Mouse (Mus musculus): ENCODE measurements around the gene Dmkn.

The Dmkn gene

DNA sequence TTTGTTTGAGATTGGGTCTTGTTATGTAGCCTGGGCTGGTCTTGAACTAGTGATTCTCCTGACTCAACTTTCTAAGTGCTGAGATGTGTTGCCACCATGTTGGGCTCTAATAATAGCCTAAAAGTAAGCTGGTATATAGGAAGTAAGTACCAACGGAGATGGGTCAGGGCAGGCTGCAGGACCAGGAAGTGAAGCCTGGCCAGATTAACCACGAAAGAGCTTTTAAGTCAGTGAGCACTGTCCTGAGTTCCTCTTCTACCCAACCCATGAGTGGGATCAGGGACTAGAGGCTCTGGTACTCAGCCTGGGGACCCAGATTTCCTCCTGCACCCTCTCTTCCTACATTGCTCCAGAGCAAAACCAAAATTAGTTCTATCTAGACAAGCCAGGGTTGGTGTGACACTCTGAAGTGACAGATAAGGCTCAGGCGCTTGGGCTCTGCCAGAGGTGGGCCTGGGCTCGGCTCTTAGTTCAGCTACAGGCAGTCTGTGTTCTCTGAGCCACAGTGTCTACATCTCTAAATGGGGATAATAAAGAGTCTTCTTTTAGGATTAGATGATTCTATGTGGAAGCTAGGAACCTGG is 1.7 kb upstream of the Dmkn start:
- DNase-seq (ENCODE audit: low read depth, low spot score), result no peak

DNA sequence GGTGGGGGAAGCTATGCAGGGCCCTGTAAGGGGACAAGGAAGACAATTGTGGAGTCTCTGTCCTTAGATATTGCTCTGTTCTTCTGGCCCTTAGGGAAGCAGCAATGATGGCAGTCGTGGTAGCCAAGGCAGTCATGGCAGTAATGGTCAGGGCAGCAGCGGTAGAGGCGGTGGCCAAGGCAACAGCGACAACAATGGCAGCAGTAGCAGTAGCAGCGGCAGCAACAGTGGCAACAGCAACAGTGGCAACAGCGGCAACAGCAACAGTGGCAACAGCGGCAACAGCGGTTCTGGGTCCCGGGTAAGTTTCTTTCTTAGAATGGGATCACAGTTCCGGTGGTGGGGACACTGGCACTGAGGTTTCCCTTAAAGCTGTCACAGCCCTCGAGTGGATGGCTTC is 1.6 kb downstream of the Dmkn start:
- DNase-seq (ENCODE audit: low read depth, low spot score), result no peak

DNA sequence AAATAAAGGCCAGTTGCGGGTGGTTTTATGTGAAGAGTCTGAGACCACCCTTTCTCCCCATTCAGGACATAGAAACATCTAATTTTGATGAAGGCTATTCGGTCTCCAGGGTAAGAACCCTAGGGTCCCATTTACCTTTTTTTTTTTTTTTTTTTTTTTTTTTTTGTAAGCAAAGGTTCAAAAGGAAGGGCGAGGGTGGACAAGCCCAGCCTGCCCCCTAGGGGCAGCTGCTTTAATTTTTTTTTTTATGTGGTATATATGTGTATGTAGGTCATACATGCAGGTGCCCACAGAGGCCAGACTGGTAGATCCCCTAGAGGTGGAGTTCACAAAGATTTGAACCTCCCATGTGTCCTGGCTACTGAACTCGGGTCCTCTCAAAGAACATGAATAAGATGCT is 2.9 kb downstream of the Dmkn start:
- DNase-seq (ENCODE audit: low read depth, low spot score), result no peak

DNA sequence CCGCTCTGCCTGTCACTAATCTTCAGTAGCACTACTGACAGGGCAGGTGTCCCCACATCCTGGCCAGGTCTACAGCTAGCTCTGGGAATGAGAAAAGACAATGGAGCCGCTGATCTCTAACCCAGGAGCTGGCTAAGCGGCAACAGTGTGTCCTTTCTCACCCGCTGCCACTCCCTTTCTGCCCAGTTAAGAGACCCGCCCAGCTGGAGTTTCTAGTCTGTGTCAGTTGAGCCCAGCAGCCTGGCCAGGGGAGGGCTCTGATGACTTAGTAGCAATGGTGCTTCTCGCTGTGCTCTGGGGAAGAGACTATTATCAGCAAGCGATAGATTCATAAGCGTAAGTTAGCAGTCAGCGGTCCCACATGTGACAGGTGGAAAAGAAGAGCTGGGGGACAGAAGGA is 5.7 kb downstream of the Dmkn start:
- no peak for DNase-seq (ENCODE audit: low read depth, low spot score)

DNA sequence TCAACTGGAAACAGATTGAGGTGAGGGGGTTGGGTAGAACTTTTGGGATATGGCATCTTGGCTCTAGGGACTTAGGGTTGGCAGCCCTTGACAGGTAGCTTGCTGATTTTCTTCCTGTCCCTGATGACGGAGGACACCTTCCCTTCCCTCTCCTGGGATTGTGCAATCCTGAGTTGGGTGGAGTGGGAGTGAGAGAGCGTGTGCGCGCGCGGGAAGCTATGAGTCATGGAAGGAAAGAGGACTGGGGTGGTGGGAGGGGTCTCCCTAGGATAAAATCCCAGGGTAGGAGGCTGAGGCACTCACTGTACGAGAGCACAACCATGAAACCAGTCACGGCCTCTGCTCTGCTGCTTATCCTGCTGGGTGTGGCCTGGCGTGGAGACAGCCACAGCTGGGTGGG is 12.5 kb downstream of the Dmkn start:
- DNase-seq (ENCODE audit: low read depth, low spot score), result no peak

DNA sequence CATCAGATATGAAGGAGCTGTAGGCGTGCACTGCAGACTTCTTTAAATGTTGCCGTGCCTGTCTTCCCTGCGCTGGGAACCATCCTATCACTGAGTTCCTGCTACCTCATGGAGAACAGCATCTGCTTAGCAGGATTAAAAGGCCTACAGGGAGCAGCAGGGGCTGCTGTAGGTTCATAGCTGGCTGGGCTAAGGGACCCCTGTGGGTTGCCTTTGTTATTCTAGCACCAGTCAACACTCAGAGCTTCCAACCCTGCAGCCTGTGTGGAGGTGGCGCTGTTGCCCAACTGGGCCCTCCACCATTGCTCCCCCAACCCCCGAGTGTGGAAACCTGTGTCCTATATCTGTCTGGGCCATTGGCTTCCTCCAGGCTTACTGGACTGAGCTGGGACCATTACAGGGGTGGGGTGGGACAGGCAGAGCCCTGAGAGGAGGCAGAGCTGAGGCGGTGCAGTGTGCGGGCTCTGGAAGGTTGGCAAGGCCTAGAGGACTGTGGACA is 13.6 kb downstream of the Dmkn start:
- DNase-seq (ENCODE audit: low read depth, low spot score), result no peak

DNA sequence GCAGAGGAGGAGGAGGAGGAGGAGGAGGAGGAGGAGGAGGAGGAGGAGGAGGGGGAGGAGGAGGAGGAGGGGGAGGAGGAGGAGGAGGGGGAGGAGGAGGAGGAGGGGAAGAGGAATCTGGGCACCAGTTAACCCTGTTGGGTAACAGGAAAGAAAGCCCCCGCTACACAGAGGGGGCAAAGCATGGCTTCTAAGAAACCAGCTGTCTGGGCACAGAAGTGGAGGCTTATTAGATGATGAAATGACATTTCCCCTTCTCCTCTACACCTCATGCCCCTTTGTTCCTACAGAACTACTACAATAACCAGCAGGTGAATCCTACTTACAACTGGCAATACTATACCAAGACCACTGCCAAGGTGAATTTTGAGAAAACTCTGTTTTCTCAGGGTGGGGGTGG is 14.4 kb downstream of the Dmkn start:
- no peak for DNase-seq (ENCODE audit: low read depth, low spot score)

DNA sequence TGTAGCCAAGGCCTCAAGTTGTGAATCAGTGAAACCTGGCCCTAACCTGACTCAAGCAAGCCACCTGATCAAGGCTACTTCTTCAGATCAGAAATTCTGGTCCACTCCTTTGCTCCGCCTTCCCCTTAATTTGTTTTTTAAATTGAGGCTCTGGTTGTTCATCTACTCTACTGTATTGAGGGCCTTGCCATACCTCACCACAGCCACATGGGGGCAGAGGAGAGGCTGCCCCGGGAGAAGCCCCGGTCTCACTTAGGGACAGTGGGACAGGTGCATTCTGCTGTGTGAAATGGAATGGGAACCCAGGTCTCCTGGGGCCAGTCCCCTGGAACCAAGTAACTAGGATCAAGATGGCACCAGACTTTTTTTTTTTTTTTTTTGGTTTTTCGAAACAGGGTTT is 18.2 kb downstream of the Dmkn start:
- DNase-seq (ENCODE audit: low read depth, low spot score), result no peak

DNA sequence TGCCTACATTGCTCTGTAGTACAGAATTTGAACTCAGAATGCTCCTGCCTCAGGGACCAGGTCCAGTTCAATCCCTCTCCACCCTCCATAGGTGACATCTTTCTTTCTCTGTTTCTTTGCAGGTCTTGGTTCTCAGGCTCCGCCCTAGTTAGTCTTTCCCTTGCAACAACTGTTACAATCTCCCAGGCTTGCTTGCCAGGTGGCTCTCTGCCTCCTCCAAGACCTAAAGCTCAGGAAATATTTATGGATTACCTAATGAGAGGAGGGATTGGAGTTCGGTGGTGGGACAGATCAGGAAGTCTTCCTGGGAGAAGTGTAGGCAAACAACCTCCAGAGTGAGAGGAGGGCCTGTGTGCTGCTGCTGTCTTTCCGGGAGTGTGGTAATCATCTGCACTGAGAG is 19.1 kb downstream of the Dmkn start:
- no peak for DNase-seq (ENCODE audit: low read depth, low spot score)

DNA sequence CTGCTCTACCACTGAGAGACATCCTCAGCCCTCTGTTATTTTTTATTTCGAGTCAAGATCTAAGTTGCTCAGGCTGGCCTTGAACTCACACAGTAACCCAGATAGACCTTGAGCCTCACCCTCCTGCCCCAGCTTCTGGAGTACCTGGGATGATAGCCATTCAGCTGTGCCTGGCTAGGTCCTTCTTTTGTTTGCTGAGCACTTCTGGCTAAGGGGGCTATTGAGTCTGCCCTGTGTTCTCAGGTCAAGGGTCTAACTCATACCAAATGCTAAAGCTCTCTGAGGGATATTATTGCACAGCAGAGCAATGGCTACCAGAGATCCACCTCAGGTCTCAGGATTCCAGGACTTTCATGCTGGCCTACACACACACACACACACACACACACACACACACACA is 21.6 kb downstream of the Dmkn start:
- no peak for DNase-seq (ENCODE audit: low read depth, low spot score)

DNA sequence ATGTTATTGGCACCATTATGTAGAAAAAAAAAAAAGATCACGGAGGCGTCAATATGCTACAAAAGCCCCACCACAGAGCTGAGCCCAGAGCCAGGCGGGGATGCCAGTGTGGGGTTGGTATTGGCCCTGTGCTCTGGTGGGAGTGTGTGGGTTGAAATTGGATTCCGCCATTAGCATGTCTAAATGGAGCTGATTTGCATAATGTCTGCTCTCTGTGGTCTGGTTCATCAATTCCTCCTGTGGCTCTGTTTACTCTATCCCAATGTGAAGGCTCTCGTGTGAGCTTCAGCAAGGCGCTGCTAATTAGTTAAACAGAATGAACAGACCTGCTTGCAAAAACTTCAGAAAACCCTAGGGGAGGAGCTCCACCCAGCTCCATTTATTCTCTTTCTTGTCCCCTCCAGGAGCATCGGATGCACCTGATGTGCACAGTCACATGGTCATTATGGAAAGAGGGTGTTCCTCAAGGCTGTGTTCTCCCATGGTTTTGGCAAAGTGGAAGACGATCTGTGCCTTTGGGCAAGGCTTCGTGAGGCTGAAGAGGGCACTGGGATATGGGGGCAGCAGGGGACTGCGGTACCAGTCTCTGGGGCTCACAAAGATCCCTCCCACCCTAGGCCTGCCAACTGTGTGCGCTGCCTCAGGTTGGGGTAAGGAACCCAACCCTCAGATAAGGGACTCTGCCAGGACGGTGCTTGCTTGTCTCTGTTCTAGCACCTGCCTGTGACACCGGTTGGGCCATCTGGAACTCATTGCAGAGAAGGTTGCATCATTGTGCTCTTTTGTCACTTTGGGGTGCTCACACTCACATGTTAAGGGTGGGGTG is 22.4 kb downstream of the Dmkn start:
- DNase-seq (ENCODE audit: low read depth, low spot score), result no peak

DNA sequence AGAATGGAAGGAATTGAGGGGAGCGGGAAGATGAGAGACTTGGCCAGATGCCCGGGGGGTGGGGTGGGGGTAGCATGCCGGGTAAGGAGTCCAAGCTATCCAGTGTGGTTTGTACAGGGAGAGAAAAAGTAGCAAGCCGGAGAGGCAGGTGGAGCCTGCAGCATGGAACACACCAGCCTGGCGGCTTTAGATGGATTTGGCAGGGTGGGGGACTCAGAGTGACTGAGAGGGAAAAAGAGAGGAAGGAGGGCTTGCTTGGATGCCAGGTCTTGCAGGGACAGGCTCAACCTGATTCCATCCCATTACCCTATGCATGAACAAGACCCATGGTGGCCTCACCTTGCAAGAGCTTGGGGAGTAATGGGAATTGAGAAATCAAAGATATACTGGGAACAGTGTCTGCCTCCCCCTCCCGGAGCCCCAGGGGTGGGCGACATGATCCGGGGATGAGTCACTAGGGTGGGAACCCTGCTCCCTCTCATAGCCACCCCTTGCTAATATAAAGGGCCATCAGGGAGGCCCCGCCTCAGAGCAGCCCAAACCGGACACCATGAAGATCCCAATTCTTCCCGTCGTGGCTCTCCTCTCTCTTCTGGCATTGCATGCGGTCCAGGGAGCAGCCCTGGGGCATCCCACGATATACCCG is 23.9 kb downstream of the Dmkn start, which contains the start of gene Krtdap:
Gene Krtdap (plus strand): TSS at position 520 of the 646 bp plus-strand sequence.
- no peak for DNase-seq (ENCODE audit: low read depth, low spot score)

DNA sequence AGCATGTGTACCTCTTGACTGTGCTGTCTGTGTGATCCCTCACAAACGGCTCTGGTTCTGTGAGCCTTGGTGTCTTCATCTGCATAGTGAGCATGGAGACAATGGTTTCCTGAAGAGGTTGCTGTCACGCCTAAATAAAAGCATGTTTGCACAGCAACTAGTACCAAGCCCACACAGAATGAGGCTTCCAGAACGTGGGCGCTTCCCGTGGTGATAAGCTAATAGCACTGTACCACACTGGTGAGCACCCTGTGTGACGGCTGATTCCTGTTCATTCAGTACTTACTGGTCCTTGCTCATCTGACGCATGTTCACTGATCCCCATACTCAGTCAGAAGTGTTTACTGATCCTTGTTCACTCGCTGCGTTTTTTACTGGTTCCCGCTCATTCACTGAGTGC is 26.6 kb downstream of the Dmkn start:
- no peak for DNase-seq (ENCODE audit: low read depth, low spot score)

DNA sequence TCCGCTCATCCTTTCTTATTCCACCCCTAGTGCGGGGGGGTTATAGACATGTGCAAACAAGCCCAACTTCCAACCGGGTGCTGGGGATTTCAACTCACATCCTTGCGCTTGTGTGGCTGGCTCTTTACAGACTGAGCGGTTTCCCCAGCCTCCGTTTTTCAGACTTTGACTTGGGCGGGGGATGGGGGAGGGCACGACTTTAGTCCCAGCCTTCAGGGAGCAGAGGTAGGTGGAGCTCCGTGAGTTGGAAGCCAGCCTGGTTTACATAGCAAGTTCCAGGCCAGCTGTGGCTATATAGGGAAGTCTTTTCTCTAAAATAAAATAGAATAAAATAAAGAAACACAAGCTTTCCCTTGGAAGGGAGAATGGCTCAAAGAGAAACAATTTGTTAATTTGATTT is 28.4 kb downstream of the Dmkn start:
- no peak for DNase-seq (ENCODE audit: low read depth, low spot score)

DNA sequence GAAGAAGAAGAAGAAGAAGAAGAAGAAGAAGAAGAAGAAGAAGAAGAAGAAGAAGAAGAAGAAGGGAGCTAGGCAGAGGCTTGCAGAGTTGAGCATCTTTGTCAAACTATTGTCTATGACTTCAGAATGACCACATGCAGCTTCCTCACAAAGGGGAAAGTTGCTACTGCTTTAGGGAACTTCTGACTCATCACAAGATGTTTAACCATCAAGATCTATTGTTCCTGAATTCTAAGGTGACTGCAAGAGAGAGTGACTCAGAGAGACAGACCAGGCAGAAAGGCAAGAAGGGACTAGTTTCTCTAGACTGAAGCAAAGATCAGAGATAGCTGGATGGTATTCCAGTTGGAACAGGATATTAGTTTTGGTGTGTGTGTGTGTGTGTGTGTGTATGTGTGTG is 31.4 kb downstream of the Dmkn start:
- DNase-seq (ENCODE audit: low read depth, low spot score), result no peak

DNA sequence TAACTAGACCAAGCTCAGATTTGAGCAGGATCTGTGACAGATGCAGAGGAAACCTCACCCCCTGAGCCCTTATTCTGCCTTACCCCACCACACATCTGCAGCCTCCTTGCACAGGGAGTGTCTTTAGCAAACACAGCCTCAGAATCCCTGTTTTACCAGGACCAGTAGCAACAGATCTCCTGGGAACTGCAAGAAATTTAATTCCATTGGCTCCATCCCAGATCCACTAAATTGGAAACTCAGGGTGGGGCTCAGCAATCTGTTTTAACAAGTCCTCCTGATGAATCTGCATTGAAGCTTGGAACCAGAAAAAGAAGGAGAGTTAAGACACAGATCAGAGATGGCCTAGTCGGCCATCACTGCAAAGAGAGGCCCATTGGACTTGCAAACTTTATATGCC is 33.2 kb downstream of the Dmkn start:
- DNase-seq (ENCODE audit: low read depth, low spot score), result no peak

DNA sequence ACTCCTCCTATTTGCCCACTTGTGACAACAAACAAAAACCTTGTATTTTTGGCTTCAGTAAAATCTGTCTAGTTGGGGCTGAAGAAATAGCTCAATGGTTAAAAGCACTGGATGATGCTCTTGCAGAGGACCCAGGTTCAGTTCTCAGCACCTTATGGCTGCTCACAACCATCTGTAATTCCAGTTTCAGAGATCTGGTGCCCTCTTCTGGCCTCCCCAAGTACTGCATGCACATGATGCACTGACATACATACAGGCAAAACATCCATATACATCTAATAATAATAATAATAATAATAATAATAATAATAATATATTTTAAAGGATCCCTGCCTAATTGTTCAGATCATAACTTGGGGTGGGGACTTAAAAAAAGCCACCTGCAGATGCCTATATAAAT is 37.1 kb downstream of the Dmkn start:
- DNase-seq (ENCODE audit: low read depth, low spot score), result no peak

DNA sequence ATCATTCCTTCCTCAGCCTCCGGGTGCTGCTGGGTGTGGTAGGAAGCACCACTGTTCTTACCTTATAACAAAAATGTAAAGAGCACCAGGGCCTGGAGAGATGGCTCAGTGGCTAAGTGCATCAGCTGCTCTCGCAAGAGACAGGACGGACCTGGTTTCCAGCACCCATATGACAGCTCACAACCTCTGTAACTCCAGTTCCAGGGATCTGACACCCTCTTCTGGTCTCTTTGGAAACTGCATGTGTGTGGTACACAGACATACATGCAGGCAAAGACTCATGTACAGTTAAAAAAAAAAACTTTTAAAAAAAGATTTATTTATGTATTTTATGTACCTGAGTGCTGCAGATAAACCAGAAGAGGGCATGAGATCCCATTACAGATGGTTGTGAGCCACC is 39.7 kb downstream of the Dmkn start:
- no peak for DNase-seq (ENCODE audit: low read depth, low spot score)

DNA sequence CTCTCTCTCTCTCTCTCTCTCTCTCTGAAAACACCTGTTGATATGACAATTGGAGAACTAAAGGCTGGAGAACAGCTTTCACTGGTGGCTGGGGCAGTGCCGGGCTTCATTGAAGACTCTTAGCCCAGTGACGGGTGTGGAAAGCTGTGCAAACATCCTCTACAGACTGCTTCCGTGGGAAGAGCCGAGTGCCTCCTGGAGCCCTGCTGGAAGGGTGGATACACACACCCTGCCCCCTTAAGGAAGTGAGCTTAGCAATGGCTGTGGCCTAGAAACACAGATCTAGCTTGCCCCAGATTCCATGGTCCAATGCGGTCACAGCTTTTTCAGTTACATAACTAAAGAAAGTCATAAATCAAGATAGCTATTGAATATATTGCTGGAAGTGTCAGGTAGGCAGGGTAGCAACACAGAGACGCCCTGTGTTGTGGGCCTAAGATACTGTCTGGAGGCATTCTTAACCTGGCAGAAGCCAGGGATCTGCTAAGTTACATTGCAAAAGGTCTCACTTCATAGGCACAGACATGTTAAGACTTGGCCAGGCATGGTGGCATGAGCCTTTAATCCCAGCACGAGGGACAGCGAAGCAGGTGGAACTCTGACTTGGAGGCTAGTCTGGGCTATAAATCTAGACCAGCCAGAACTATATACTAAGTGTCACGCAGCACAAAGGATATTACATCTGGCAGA is 40.6 kb downstream of the Dmkn start:
- DNase-seq (ENCODE audit: low read depth, low spot score), result no peak

DNA sequence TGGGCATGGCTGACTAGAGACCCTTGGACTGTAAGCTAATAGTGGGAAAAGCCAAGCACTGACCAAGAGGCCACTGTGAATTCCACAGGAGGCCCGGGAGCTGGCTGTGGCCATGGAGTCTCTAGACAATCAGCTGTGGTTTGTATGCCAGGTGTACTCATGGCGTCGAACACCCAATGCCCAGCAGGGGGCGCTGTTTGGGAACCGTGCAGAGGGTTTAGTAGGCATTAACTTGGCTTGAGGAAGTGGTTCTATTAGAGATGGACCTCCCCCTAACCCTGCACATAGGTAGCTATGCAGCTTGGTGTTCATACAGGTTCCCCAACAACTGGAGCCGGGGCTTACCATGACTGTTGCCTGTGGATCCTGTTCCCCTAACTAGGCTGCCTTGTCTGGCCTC is 42.4 kb downstream of the Dmkn start:
- DNase-seq (ENCODE audit: low read depth, low spot score), result peak; percentile 34

DNA sequence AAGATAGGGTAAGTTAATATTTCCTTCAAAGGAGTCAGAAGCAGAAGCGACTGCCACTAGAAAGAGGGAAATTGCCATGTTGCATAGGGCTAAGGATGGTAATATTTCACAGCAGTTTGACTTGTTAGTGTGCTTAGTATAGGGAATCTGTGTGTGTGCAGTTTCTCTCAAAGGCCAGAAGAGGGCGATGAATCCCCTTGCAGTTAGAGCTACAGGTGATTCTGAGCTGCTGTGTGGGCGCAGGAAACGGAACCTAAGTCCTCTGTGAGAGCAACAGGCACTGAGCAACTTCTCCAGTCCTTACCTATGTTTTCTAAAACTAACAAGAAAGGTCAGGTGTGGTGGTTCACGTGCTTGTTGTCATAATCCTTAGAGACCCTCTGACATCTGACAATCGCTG is 46.8 kb downstream of the Dmkn start:
- no peak for DNase-seq (ENCODE audit: low read depth, low spot score)

DNA sequence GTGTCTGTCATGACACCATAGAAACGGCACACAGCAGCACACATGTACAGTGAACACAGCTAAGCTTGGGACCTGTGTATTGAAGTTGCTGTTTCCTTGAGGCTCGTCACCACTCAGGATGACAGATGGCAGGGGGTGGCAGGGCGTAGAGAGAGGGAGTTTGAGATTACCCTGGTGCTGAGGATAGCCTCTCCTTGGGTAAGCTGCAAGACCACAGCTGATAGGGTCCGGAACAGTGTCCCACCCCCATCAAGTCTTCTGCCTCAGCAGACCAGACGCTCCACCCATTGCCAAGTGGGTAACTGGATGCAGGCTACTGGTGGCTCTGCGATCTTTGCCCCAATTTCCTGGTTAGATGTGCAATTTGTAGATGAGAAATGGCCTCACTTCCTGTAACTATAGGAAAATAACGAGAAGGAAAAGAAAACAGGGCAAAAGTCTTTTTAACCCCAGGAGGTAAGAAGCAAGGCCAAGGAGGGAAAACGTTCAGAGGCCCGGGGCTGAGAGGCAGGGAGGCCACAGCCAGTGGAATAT is 48.3 kb downstream of the Dmkn start:
- no peak for DNase-seq (ENCODE audit: low read depth, low spot score)

Data from mesoderm, embryonic 11.5 days (tissue).